Mouse (Mus musculus) forebrain, embryonic 14.5 days (tissue): ENCODE results near the gene H2afv. TPM values are rescaled to one million over a fixed set of nuclear protein-coding genes. Genes with fewer than 3 reads are reported as not detected.
"Not testable (repeated sequence)": the region's sequence is repeated elsewhere in the genome, so short reads cannot be mapped to it uniquely, and the experiment has no call there.

Experiments used
- ATAC-seq: fragments of 200-750 bp; cut with Nextera tagmentation; 2 replicates; pipeline ENCODE4 v1.8.0; 2017; ENCODE audit warnings: mild to moderate bottlenecking, moderate library complexity
- DNase-seq: peaks from one replicate; pipeline ENCODE4 v3.0.0-alpha.2; 2015; ENCODE audit warnings: low spot score
- H3K27ac ChIP-seq: fragments of 300-500 bp; sonication (generic); 2 replicates; pipeline ENCODE4 v1.5.1; 2014; ENCODE audit warnings: low read depth, mild to moderate bottlenecking, control low read depth, low read length, moderate library complexity
- H3K27me3 ChIP-seq: fragments of 300-500 bp; sonication (generic); replicated peaks from 2 replicates; pipeline ENCODE4 v1.6.1; 2014; ENCODE audit warnings: low read length, control low read depth, mixed read lengths; ENCODE audit not compliant: control insufficient read depth, insufficient read depth
- H3K36me3 ChIP-seq: fragments of 300-500 bp; sonication (generic); 2 replicates; pipeline ENCODE4 v1.6.1; 2014; ENCODE audit warnings: low read length, control low read depth; ENCODE audit not compliant: control insufficient read depth, insufficient read depth
- H3K4me1 ChIP-seq: fragments of 300-500 bp; sonication (generic); 2 replicates; pipeline ENCODE4 v1.6.1; 2014; ENCODE audit warnings: antibody characterized with exemption, low read length, control low read depth; ENCODE audit not compliant: control insufficient read depth, insufficient read depth
- H3K4me2 ChIP-seq: fragments of 300-500 bp; sonication (generic); 2 replicates; pipeline ENCODE4 v1.6.1; 2014; ENCODE audit warnings: mild to moderate bottlenecking, control low read depth, low read length
- H3K4me3 ChIP-seq: fragments of 300-500 bp; sonication (generic); 2 replicates; pipeline ENCODE4 v1.5.1; 2014; ENCODE audit warnings: low read depth, low read length, control low read depth
- H3K9ac ChIP-seq: fragments of 300-500 bp; sonication (generic); 2 replicates; pipeline ENCODE4 v1.6.1; 2014; ENCODE audit warnings: mild to moderate bottlenecking, low read length, control low read depth, moderate library complexity
- H3K9me3 ChIP-seq: fragments of 300-500 bp; sonication (generic); replicated peaks from 2 replicates; pipeline ENCODE4 v1.6.1; 2016; ENCODE audit warnings: low read length, control low read depth, mixed read lengths; ENCODE audit not compliant: control insufficient read depth
- WGBS: fragments of 180-500 bp; shearing (Covaris S2); extraction: QIAGEN DNeasy Blood & Tissue Kit; methylation state at CpG from one replicate; pipeline ENCODE4 v1.1.7; 2014; 5-methylcytosine and 5-hydroxymethylcytosine counted together
- polyA plus RNA-seq: library from polyadenylated mRNA; unstranded; fragments of >200 nt; fragmentation: Nextera tagmentation; extraction: Ambion mirVana; gene quantifications from 2 replicates; pipeline ENCODE4 v1.2.1, GENCODE M21; 2014

The H2afv gene
- polyA plus RNA-seq, 1 experiment from 2014 or later = 826 TPM

DNA sequence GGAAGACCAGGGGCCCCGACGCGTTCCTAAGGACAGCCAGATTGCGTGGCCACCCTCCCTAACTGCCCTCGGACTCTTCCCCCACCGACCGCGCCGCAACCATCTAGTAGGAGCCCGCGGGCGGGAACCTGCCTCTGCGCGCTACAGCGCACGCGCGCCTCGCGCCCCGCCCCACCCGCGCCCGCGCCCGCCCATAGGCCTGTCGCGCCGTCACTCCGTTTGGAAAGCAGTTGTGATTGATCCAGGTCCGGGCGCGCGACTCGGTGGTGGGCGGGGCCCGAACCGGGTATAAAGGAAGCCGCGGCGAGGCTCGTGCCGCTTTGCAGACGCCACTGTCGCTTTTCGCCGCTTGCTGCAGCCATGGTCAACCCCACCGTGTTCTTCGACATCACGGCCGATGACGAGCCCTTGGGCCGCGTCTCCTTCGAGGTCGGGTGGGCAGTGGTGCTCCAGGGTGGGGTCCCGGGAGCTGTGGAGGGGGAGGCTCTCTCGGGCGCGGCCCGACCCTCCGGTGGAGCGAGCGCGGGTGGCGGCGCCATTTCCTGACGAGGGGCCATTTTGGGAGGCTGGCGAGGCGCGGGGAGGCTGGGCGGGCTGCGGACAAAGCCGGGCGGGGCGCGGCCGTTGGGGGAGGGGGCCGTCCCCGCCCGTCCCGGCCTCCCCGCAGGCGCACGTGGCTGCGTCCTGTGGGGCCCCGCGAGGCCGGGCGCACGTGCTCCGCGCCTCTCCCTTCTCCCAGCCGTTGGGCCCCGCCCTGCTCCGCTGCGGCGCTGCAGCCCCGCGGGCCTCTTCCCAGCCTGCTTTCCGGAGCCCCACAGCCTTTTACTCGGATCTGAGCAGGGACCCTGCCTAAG, 28.5 kb downstream of the H2afv start:
- under 1% methylated on average over 69 of the region's 102 CpGs for WGBS
- peak overlapping the region; percentile 66 for H3K4me2 ChIP-seq
- peaks cover 15% of the 10 kb centered on the region for H3K4me1 ChIP-seq
- H3K27ac ChIP-seq = peak overlapping the region; percentile 96
- DNase-seq (peak; percentile 96), ATAC-seq (peak; percentile 95)
- peaks cover 24% of the 10 kb centered on the region for H3K36me3 ChIP-seq
- peak overlapping the region; percentile 86 for H3K4me3 ChIP-seq
- H3K9me3 ChIP-seq = no peaks in the 10 kb centered on the region
- no peaks in the 10 kb centered on the region for H3K27me3 ChIP-seq
- H3K9ac ChIP-seq = peak overlapping the region; percentile 96

DNA sequence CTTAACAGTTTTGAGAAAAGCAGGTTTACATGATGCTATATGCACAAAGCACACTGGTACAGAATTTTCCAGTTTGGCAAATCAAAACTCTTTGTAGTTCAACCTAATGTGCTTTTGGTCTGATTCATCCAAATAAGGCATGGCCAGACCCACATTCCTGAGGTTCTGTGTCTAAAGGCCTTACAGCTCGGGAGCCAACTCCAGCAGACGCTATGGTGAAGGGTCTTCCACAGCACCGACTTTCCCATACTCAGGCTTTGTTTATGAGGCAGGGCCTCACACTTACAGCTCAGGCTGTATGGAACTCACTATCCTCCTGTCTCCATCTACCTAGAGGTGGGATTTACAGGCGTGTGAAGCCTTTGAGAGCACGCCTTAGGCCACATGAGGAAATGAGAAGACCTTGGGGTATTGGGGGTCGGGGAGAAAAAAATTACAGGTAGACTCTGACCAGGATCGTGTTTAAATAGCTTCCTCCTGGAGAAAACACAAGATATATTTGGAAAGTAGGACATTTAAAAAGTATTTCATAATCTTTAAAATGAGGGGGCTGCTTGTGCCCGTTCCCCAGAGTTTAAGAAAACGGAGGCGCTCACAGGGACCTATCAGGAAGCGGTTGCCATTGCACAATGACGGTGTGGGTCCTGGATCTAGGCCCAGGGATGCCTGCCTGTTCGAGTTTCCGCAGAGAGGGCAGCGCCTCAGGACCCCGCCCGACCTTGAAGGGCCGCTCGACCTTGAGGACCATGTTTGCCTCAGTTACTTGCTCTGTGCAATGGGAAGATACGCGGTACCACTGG, 29.3 kb downstream of the H2afv start, which contains the start of gene Ppia:
Gene Ppia, plus strand, starts transcription at position 693 of the 800 bp plus-strand sequence.
- H3K36me3 ChIP-seq = peaks cover 16% of the 10 kb centered on the region
- peak within 1 kb of the TSS; percentile 96 for H3K9ac ChIP-seq
- H3K9me3 ChIP-seq = no peaks in the 10 kb centered on the region
- ATAC-seq (no peak), DNase-seq (no peak)
- H3K4me1 ChIP-seq = peaks cover 15% of the 10 kb centered on the region
- H3K4me2 ChIP-seq = peak within 1 kb of the TSS; percentile 66
- no peaks in the 10 kb centered on the region for H3K27me3 ChIP-seq
- peak within 1 kb of the TSS; percentile 96 for H3K27ac ChIP-seq
- WGBS = 12% methylated on average over 21 of the region's 21 CpGs
- peak within 1 kb of the TSS; percentile 86 for H3K4me3 ChIP-seq

- H3K4me2 ChIP-seq = no peak overlapping the region
- no peak overlapping the region for H3K9ac ChIP-seq
- no peaks in the 10 kb centered on the region for H3K9me3 ChIP-seq
- peaks cover under 1% of the 10 kb centered on the region; the same call in 1 of the 2 replicates for H3K36me3 ChIP-seq
- no peak for ATAC-seq
- no peak overlapping the region for H3K27ac ChIP-seq
- no peak for DNase-seq
- H3K4me1 ChIP-seq = peaks cover 15% of the 10 kb centered on the region
- H3K27me3 ChIP-seq = no peaks in the 10 kb centered on the region
- 96% methylated on average over 9 of the region's 12 CpGs for whole genome bisulfite sequencing
- H3K4me3 ChIP-seq = no peak overlapping the region
These were observed 31.0 kb downstream of the H2afv start for GRCm38 (mm10) chr11:6413264-6413663.

- no peak overlapping the region for H3K9ac ChIP-seq
- 1% methylated on average over 5 of the region's 5 CpGs for whole genome bisulfite sequencing
- H3K4me1 ChIP-seq = peaks cover 4% of the 10 kb centered on the region; the same call in 1 of the 2 replicates
- H3K4me3 ChIP-seq = no peak overlapping the region
- H3K4me2 ChIP-seq = no peak overlapping the region
- no peaks in the 10 kb centered on the region for H3K9me3 ChIP-seq
- no peaks in the 10 kb centered on the region for H3K27me3 ChIP-seq
- no peak for ATAC-seq
- H3K27ac ChIP-seq = no peak overlapping the region
- H3K36me3 ChIP-seq = peaks cover 7% of the 10 kb centered on the region; the same call in 1 of the 2 replicates
- DNase-seq = peak; percentile 72
These were observed 32.6 kb downstream of the H2afv start for GRCm38 (mm10) chr11:6411684-6412083.

DNA sequence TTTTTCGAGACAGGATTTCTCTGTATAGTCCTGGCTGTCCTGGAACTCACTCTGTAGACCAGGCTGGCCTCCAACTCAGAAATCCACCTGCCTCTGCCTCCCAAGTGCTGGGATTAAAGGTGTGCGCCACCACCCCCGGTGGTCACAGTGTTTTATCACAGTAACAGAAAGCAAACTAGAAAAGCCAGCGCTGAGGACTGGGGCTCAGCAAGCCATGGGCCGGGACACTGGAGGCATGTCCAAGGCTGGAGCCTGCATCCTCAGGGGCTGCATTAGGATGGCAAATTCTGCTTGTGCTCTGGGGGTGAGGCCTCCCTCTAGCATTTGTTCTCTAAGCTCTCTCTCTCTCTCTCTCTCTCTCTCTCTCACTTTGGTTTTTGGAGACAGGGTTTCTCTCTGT, 33.5 kb downstream of the H2afv start:
- H3K4me3 ChIP-seq, H3K4me1 ChIP-seq, DNase-seq, H3K9me3 ChIP-seq, H3K27me3 ChIP-seq, ATAC-seq, H3K27ac ChIP-seq, H3K4me2 ChIP-seq, H3K9ac ChIP-seq: not testable (repeated sequence)
- 91% methylated on average over 5 of the region's 5 CpGs for WGBS
- peaks cover 16% of the 10 kb centered on the region for H3K36me3 ChIP-seq

- H3K36me3 ChIP-seq = peaks cover 22% of the 10 kb centered on the region
- H3K27ac ChIP-seq = no peak overlapping the region
- no peaks in the 10 kb centered on the region for H3K27me3 ChIP-seq
- H3K4me2 ChIP-seq = no peak overlapping the region
- WGBS = 42% methylated on average over 5 of the region's 5 CpGs
- DNase-seq = no peak
- no peak overlapping the region for H3K4me3 ChIP-seq
- no peak overlapping the region for H3K9ac ChIP-seq
- no peak for ATAC-seq
- H3K4me1 ChIP-seq = peaks cover 2% of the 10 kb centered on the region; the same call in 1 of the 2 replicates
- no peaks in the 10 kb centered on the region for H3K9me3 ChIP-seq
These were observed 34.1 kb downstream of the H2afv start for GRCm38 (mm10) chr11:6410050-6410602.

- Histone ChIP-seq H3K4me3 (no peak overlapping the region), H3K36me3 (peaks cover 51% of the 10 kb centered on the region), H3K27ac (no peak overlapping the region), H3K4me1 (no peaks in the 10 kb centered on the region), H3K9ac (no peak overlapping the region), H3K4me2 (no peak overlapping the region), H3K27me3 (no peaks in the 10 kb centered on the region), H3K9me3 (no peaks in the 10 kb centered on the region)
- no peak for ATAC-seq
- 89% methylated on average over 3 of the region's 3 CpGs for WGBS
- no peak for DNase-seq
These were observed 37.1 kb downstream of the H2afv start for GRCm38 (mm10) chr11:6407162-6407621.

GRCm38 (mm10) chr11:6406251-6407161, 37.7 kb downstream of the H2afv start:
- ATAC-seq (0 out of 2 replicates have a peak, but pooled peaks have one; percentile 16), DNase-seq (no peak)
- Histone ChIP-seq H3K27me3 (no peaks in the 10 kb centered on the region), H3K4me3 (no peak overlapping the region), H3K9me3 (no peaks in the 10 kb centered on the region), H3K4me2 (no peak overlapping the region), H3K9ac (no peak overlapping the region), H3K4me1 (no peaks in the 10 kb centered on the region), H3K27ac (peak overlapping the region; percentile 39; the same call in 1 of the 2 replicates), H3K36me3 (peaks cover 58% of the 10 kb centered on the region)
- 51% methylated on average over 14 of the region's 14 CpGs for WGBS
